Mouse (Mus musculus) left cerebral cortex, postnatal 36 days (tissue): ENCODE results near the gene Luzp1. TPM values are rescaled to one million over a fixed set of nuclear protein-coding genes. Genes with fewer than 3 reads are reported as not detected.

Source experiments
- DNase-seq, 2 experiments: peaks; one replicate each; pipeline ENCODE4 v3.0.0; 2021 to 2022; ENCODE audit warnings: low spot score in 2 of 2, mixed read lengths in 1 of 2
- intact Hi-C: fragments of 180-260 bp; cut with DNase I; formaldehyde crosslinking; loops from one replicate; pipeline ENCODE4 v1.15.1; 2025
- total RNA-seq, 2 experiments: library from RNA; stranded (reverse); gene quantifications; 2 replicates each; pipeline ENCODE4 v1.2.3; 2021

Gene Luzp1
- total RNA-seq, 2 experiments from 2014 or later: 74.6 to 75.0 TPM

DNA sequence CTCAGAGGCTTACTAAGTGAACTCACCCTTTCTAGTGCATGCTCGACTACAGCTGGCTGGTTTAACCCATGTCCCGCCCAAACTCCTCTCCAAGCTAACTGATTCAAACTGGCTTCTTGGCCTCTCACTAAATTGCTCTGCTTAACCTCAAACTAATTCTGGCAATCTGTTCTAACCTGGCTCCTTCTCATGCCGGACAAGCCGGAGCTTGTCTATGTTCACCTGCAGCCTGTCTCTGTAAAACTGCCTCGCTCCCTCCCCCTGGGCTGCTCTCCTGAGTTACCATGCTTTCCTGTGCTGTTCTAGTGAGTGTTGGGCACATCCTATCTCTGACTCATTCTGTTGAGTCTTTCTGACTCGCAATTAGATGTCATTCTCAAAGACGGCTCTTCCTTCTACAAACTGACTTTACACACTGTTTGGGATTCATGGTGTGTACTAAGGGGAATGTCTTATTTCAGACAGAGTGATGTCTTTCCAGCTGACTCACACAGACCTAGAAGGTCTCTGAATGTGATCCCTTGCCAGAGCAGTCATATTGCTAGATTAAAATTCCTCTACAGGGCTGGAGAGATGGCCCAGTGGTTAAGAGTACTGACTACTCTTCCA is 128.8 kb downstream of the Luzp1 start:
- intact Hi-C loops: no loop called here
- no peak for DNase-seq

DNA sequence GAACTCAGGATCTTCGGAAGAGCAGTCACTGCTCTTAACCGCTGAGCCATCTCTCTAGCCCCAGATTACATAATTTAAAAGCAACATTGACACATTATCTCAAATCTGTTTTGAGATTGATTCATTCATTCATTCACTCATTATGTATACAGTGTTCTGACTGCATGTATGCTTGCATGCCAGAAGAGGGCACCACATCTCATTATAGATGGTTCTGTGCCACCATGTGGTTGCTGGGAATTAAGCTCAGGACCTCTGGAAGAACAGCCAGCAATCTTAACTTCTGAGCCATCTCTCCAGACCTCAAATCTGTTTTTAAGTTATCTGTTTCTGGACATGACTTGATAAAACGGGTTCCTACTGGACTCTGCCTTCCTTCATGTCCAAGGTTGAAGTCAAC is 130.3 kb downstream of the Luzp1 start:
- intact Hi-C loops: loop anchor here (5.0 kb wide), 2 partner anchors 143 to 548 kb away; partner anchors contain the start of gene Rpl11
- DNase-seq: no peak

DNA sequence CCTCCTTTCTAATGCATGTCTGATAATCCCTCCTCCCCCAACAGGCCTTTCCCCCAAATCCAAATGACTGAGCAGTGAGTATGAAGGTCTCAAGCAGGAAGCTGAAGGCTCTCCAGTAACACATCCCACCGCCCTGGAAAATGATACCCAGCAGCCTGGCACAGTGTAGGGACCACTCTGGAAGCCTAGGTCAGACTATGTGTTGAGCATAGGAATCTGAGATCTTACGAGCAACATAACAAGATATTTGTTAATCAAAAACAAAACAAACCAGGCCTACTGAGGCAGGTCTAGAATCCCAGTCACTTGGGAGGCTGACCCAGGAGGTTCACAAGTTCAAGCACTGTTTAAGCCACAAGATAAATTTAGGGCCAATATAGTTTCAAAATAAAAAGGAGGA is 131.0 kb downstream of the Luzp1 start:
- no peak for DNase-seq
- intact Hi-C loops: loop anchor here (5.0 kb wide), 2 partner anchors 143 to 548 kb away; partner anchors contain the start of gene Rpl11

DNA sequence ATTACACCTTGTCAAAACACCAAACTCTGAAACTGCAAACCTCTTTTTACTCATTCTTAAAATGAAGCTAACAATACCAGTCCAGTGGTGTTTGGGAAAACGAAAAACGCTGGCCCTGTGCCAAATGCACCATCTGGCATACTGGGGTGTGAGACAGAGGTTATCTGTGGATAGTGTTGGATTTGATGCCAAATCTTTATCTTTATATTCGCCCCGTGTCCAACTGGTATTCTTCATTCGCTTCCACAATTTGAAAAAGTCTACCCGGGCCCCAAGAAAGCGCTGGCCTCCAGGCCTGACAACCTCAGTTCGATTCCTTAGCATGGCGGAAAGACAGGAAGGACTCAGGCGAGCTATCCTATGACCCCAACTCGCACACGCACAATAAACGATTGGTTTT is 131.9 kb downstream of the Luzp1 start:
- intact Hi-C loops: loop anchor here (5.0 kb wide), 2 partner anchors 144 to 549 kb away; partner anchors contain the start of gene Rpl11
- peak; percentile 29 to 42 for DNase-seq

DNA sequence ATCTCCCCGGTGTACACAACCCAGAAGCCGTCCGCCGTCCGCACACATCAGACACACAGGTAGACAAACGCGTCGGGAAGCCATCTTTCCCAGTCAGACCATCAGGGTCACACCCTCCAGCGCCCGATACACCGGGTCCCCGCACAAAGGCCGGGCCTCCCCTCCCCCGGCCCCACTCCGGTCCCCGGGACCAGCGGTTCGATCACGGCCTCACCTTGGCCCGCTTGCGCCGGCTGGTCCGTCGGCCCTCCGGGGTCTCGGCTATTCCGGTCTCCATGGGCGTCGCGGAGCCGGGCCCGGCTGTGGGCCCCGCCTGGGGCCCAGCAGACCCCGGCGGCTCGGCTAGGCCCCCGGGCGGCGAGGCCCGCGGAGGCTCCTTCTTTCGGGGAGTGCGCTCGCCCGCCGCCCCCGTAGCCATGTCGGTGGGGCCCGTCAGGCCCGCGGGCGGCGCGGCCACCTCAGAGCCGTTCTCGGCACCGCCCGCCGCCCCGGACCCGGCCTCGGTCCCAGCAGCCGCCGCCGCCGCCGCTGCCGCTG is 132.5 kb downstream of the Luzp1 start:
- DNase-seq: peak in 1 of 2 experiments; percentile 53
- intact Hi-C loops: loop anchor here (5.0 kb wide), 2 partner anchors 145 to 550 kb away; partner anchors contain the start of gene Rpl11

DNA sequence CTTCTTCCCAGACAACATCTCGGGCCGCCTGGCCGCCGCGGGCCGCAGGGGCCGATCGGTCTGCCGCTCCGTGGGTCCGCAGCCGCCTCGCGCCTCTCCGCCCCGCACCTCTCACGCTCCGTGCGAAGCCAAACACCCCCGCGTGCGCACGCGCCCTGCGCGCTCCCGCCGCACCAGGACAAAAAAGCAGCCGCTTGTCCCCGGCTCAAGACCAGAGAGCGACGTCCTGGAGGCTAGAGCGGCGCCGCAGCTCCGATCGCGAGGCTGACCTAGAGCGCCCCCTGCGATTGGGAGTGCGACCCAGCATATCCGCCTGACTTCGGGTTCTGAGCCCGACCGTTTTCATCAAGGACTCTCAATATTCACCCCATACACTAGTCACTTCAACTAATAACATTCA is 133.0 kb downstream of the Luzp1 start, which contains the start of gene Kdm1a:
Gene Kdm1a (minus strand): TSS at position 156 of the 400 bp plus-strand sequence.
- DNase-seq: peak; percentile 95
- intact Hi-C loops: loop anchor here (5.0 kb wide), 2 partner anchors 145 to 550 kb away; partner anchors contain the start of gene Rpl11

Other genes starting within 250 kb of the Luzp1 start
- under 1 TPM; 0.63 to 0.74 TPM for gene Tcea3, start 222.0 kb upstream of the Luzp1 start, total RNA-seq
- 10 to 100 TPM; 61.7 to 63.2 TPM for gene Zfp46, start 185.1 kb upstream of the Luzp1 start, total RNA-seq
- gene Hnrnpr, start 158.8 kb upstream of the Luzp1 start, total RNA-seq: 10 to 100 TPM; 80.1 to 83.0 TPM
- 1 to 10 TPM; 1.9 to 7.2 TPM for gene Htr1d, start 46.2 kb upstream of the Luzp1 start, total RNA-seq
- gene 6030445D17Rik, start 7.5 kb upstream of the Luzp1 start, total RNA-seq: under 1 TPM; 0.25 to 0.68 TPM
- gene Kdm1a, start 133.0 kb downstream of the Luzp1 start, total RNA-seq: 10 to 100 TPM; 95.6 to 96.1 TPM
- gene Tex46, start 140.7 kb downstream of the Luzp1 start, total RNA-seq: not detected
- gene Lactbl1, start 152.9 kb downstream of the Luzp1 start, total RNA-seq: under 1 TPM in 1 of 2 experiments, not detected in 1; 0.15 TPM